Mouse (Mus musculus): ENCODE data around the gene Pappa2.

- no peak for TF ChIP-seq CTCF (IDR thresholded peaks at IDR 0.05; ENCODE audit: low read depth)
- TF ChIP-seq EP300 (optimal IDR thresholded peaks at IDR 0.05): no peak
Measured at GRCm38 (mm10) chr1:158918890-158919289, 61.4 kb downstream of the Pappa2 start.

Data from stomach, postnatal 0 days (tissue).